Mouse (Mus musculus): ENCODE measurements around the gene Best2.

DNA sequence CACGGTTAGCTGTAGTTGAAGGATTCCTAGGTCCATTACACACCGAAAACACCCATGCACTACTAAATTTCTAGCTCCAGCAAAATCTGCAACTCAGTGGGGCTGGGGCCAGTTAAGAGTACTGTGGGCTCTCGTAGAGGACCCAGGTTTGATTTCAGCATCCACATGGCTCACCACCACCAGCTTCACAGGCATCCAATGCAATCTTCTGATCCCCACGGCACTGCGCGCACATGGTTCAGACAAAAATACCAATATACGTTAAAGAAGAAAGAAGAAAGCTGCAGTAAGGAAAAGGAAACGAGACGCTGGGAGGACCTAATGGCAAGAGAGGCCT lies 22.0 kb upstream of the Best2 start:
- TF ChIP-seq RCOR1 (IDR thresholded peaks at IDR 0.05; ENCODE audit: low read depth, low read length) (no peak), POLR2A (IDR thresholded peaks at IDR 0.05; ENCODE audit: control insufficient read depth in 1 of 2, insufficient read depth in 1 of 2, low read depth in 1 of 2, low read length in 2 of 2, poor library complexity in 1 of 2) (peak; percentile 27 to 84; a peak in 3 of 4 replicates), CTCF (IDR thresholded peaks at IDR 0.05 in 2 of 3, conservative IDR thresholded peaks at IDR 0.05 in 1 of 3; ENCODE audit: control insufficient read depth in 1 of 3, insufficient read depth in 1 of 3, low read depth in 2 of 3, low read length in 3 of 3, poor library complexity in 1 of 3, severe bottlenecking in 1 of 3) (no peak), MAX (IDR thresholded peaks at IDR 0.05; ENCODE audit: low read length) (no peak), JUND (IDR thresholded peaks at IDR 0.05; ENCODE audit: low read depth, low read length) (no peak)

All from MEL (cell line).